Mouse (Mus musculus) lung, adult 2 months (tissue): ENCODE measurements around the gene Ackr3.

Source experiments
- CTCF ChIP-seq: fragments of 200-500 bp; IDR thresholded peaks from 2 replicates; pipeline ENCODE4 v1.5.1; 2011; ENCODE audit warnings: mild to moderate bottlenecking, low read length, control low read depth; ENCODE audit not compliant: insufficient read depth
- POLR2A ChIP-seq: fragments of 200-500 bp; IDR thresholded peaks from 2 replicates; pipeline ENCODE4 v1.6.1; 2011; ENCODE audit warnings: low read depth, mild to moderate bottlenecking, control low read depth, low read length, borderline replicate concordance; ENCODE audit errors: extremely low read depth

DNA sequence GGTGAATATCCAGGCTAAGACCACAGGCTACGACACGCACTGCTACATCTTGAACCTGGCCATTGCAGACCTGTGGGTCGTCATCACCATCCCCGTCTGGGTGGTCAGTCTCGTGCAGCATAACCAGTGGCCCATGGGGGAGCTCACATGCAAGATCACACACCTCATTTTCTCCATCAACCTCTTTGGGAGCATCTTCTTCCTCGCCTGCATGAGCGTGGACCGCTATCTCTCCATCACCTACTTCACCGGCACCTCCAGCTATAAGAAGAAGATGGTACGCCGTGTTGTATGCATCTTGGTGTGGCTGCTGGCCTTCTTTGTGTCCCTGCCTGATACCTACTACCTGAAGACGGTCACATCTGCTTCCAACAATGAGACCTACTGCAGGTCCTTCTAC is 10.2 kb downstream of the Ackr3 start:
- TF ChIP-seq CTCF (no peak), POLR2A (no peak)
